Mouse (Mus musculus) retina, postnatal 1 day (tissue): Measurements from ENCODE around the gene Eva1b.
A peak's percentile ranks its signal among the peaks of the same experiment; 100 is the strongest.

Experiments used
- DNase-seq: peaks from one replicate; pipeline ENCODE4 v3.0.0-alpha.2; 2012

The Eva1b gene

DNA sequence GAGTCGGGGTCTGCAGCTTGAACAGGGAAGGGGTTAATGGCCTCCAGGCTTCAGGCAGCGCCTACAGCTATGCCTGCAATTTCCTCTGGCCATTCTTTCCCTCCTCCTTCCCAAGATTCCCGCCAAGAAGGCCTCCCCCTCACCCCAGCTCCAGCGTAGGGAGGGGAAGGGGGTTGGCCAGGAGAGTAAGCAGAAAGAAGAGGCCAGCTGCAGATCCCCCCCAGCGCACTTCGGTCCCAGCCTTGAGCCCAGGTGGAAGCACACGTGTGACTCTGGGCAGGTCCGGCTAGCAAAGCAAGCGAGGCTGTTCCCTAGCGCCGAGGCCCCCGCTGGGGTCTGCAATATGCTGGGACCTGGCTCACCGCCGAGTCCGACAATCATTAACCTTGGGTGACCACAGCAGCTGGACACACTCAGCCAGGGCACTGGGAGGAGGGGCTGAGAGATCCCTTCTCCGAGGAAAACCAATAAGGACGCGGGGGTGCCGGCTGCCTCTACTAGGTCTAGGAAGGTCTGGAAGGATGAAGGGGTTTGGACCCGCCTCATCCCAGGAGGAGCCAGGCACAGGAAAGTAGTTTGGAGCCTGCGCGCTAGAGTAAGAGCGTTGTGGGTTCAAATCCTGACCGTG, at the start of gene Eva1b:
Eva1b (plus strand) TSS at position 212 of the 628 bp plus-strand sequence.
- peak; percentile 75 for DNase-seq

DNA sequence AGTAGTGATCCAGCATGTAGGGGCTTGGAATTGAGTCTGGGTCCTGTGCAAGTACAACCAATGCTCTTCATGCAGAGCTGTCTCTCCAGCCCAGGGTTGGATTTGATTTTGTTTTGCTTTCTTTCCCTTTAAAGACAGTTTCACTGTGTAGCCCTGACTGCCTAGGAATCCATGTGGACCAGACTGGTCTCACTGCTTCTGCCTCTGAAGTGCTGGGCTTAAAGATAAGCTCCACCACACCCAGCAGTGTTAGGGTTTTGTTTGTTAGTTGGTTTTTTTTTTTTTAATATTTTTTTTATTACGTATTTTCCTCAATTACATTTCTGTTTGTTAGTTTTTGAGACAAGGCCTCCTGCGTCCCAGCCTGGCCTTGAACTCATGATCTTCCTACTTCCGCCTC, 48.2 kb upstream of the Eva1b start:
- DNase-seq, result no peak

- DNase-seq, result no peak
Observed at GRCm38 (mm10) chr4:126100764-126101163, 46.8 kb upstream of the Eva1b start.

- DNase-seq, result no peak
Observed at GRCm38 (mm10) chr4:126102061-126102841, 45.3 kb upstream of the Eva1b start.

DNA sequence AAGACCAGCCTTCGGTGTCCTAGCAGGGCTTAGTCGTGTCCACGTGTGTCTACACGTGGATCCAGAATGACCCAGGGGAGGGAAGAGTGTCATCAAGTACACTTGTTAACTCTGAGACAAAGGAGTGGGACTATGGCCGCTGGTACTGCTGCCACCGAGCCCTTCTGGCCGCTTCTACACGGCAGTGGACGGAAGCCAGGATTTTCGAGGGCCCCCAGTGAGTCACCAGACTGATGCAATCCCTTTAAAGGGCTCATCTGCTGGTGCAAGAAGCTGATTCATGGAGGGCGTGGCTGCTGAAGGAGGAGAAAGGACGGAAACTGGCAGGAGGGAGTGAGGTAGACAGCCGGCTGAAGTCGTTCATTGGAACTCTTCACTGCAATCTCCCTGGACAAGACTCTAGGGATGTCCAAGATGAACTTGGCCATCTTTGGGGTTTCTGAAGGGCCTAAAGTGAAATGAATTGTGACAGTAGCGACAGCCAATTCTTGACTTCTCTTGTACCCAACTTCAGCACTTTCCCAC, 44.4 kb upstream of the Eva1b start:
- peak; percentile 84 for DNase-seq

GRCm38 (mm10) chr4:126103590-126104068, 43.9 kb upstream of the Eva1b start, which contains the start of gene Stk40:
TSS of gene Stk40 (plus strand) at chr4:126103957.
- peak; percentile 99 for DNase-seq

DNA sequence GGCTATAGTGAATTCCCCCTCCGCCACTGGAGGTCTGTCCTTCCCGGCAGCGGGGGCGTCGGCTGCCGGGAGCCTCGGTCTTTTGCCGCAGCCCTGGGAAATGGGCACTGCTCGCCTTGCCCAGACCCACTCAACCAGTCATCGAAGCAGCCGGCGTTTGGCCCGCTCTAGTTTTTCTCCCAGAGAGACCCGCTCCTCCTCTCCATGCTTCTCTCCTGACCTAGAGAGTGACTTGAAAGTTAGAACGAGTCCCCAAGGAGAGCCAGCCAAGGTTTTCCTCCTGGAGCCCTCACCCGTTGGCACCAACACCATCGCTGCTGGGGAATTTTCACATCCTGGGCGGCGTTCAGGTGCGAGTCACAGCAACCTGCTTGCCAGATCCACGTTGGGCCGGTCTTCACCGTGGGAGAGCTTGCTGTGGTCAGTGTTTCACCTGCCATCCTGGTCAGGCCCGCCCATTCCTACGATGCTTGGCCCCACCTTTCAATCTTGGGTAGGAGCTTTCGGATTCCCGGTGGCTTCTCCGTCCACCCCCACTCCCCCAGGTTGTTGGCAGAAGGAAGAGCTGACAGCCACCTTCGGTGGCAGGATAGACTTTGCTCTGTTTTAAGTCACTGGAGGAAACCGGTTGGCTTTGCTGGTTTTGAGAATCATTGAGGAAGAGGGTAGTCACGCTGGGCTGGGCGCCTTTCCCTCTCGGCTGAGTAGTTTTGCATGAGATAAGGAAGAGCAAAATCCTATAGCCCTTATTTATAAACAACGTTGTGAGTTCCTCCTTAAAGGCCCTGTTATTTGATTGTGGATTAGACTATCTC, 43.1 kb upstream of the Eva1b start:
- no peak for DNase-seq

- DNase-seq, result no peak
Observed at GRCm38 (mm10) chr4:126105131-126105783, 42.3 kb upstream of the Eva1b start.

- DNase-seq, result peak; percentile 69
Observed at GRCm38 (mm10) chr4:126108061-126108740, 39.3 kb upstream of the Eva1b start.

DNA sequence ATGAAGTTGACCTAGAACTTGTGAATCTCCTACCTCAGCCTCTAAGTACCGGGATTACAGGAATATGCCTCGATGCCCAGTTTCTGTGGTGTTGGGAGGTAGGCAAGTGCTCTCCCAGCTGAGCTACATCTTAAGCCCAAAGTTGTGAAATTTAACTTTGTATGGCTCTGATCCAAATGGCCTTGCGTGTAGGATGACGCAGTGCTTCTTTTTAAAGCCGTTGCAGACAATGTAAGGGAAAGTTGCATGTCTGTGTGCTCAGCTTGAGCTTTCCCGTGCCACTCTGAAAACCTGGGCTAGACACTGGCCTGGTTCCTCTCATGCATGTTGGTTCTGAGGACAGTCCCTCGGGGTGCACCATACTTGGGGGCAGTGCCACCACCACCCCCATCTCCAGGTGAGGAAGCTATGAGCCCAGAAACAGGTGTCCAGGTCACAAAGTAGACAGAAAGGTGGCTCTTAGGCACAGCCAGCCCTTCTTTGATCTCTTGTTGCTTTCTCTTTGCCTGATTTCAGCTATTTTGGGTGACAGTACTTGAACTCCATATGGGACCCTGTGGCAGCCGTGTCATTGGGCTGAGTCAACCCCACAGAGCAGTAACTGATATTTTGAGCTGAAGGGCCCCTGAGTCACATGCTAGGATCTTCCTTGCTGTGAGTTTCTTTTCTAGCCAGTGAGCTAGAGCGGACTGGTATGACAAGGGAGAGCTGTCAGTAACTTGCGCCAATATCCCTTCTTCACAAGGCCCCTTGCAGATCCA, 37.8 kb upstream of the Eva1b start:
- DNase-seq, result no peak

GRCm38 (mm10) chr4:126110374-126111152, 37.0 kb upstream of the Eva1b start:
- DNase-seq, result peak; percentile 71

DNA sequence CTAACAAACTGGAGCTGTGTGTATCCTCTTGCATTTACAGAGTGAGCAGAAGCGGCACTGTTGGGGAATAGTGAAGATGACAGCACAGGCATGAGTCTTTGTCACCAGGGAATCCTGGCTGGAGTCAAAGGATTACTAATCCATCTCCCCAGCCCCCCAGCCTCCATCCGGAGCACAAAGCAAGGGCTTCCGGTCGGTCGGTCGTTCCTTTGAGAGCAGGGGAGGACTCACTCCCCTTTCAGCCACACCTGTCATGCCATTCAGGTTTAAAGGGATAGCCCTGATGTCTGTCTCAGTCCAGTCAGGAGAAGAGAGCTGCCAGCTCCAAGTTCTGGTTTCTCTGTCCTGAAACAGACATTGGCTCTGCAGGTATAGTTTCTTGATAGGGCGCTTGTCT, 36.4 kb upstream of the Eva1b start:
- peak; percentile 20 for DNase-seq

GRCm38 (mm10) chr4:126113243-126113642, 34.3 kb upstream of the Eva1b start:
- DNase-seq, result peak; percentile 30

- DNase-seq, result peak; percentile 63
Observed at GRCm38 (mm10) chr4:126113943-126114342, 33.6 kb upstream of the Eva1b start.

DNA sequence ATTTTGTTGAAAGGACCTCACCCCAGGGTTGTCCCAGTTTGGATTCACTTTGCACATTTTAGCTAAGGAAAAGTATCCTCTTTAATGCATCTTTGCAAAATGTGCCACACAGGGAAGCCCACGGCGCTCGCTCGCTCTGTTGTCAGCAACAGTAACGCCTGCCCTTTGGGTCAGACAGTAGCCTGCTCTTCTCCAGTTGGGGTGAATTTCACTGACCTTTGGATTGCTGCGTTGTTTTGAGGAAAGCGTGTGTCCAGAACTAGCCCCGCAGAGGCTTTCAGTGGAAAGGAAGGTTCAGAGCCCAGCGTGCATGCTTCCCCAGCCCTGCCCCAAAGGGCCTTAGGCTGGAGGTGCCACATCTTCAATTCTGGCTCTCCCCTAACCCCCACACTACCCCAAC, 32.1 kb upstream of the Eva1b start:
- DNase-seq, result no peak

- DNase-seq, result no peak
Observed at GRCm38 (mm10) chr4:126115871-126116521, 31.5 kb upstream of the Eva1b start.

- peak; percentile 21 for DNase-seq
Observed at GRCm38 (mm10) chr4:126117116-126117515, 30.4 kb upstream of the Eva1b start.

GRCm38 (mm10) chr4:126118651-126119050, 28.9 kb upstream of the Eva1b start:
- DNase-seq, result no peak

- no peak for DNase-seq
Observed at GRCm38 (mm10) chr4:126119051-126119450, 28.5 kb upstream of the Eva1b start.

GRCm38 (mm10) chr4:126120052-126120451, 27.5 kb upstream of the Eva1b start:
- no peak for DNase-seq
